Mouse (Mus musculus) neutrophil, adult 65 days (primary cell): ENCODE results near the gene Ccdc150. TPM values are rescaled to one million over a fixed set of nuclear protein-coding genes. Genes with fewer than 3 reads are reported as not detected.

Source experiments
- total RNA-seq: library from RNA; stranded (reverse); gene quantifications from 2 replicates; pipeline ENCODE4 v1.2.4, GENCODE M21; 2023

The Ccdc150 gene
- total RNA-seq, result 0.60 TPM in 1 of 2 replicates, not detected in the other

DNA sequence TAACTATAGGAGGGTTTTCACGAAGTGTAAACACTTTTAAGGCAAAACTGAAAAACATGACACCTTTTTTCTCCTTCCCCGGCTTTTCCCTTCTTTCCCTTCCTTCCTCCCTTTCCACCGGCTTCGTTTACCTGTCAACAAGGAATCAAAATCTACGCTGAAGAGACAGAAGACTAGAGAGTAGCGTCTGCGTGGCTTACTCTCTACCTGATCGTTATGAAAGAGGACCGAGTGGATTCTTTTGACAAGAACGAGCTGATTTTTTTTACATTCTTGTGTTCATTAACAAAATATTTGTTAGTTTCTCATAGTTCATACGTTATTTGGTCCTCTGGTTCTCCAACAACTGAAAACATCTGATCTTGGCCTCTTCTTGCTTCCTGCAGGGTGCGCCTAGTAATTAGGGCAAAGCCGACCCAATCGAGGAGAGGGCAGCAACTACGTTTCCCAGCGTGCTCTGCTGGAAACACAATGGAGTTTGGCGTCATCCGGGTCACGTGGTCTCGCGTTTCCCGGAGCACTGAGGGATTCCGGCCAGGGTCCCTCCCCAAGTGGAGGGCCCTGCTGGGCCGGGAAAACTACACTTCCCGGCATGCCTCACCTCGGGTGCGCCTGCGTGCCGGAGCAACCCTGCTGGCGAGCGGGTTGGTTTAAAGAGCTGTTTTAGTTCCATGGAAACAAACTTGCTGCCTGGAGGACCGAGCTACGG, at the start of gene Ccdc150:
Ccdc150 (plus strand) TSS at position 526 of the 709 bp plus-strand sequence.

Other genes with a start within 250 kb of the Ccdc150 start
- 0.13 and 0.45 TPM in 2 replicates for gene Hecw2, start 55.5 kb upstream of the Ccdc150 start, total RNA-seq
- gene Gtf3c3, start 188.3 kb downstream of the Ccdc150 start, total RNA-seq, result 9.0 and 11.9 TPM in 2 replicates